Mouse (Mus musculus): ENCODE measurements at regions not wholly inside any gene's neighbourhood (a gene's known extent, or its start where the extent isn't known, plus 50 kb on each side); places are given as distances from the start of the nearest gene placed in this dataset.

GRCm38 (mm10) chr13:86097291-86097690 lies 50.6 kb upstream of the Cox7c start:
- no peak for TF ChIP-seq EP300 (IDR thresholded peaks at IDR 0.05; ENCODE audit: low read depth)
- TF ChIP-seq CTCF (IDR thresholded peaks at IDR 0.05; ENCODE audit: low read depth): no peak

Measured in liver, embryonic 14.5 days (tissue).